14 mouse cellular contexts compared by ENCODE assay signal in the genomic region with DNA sequence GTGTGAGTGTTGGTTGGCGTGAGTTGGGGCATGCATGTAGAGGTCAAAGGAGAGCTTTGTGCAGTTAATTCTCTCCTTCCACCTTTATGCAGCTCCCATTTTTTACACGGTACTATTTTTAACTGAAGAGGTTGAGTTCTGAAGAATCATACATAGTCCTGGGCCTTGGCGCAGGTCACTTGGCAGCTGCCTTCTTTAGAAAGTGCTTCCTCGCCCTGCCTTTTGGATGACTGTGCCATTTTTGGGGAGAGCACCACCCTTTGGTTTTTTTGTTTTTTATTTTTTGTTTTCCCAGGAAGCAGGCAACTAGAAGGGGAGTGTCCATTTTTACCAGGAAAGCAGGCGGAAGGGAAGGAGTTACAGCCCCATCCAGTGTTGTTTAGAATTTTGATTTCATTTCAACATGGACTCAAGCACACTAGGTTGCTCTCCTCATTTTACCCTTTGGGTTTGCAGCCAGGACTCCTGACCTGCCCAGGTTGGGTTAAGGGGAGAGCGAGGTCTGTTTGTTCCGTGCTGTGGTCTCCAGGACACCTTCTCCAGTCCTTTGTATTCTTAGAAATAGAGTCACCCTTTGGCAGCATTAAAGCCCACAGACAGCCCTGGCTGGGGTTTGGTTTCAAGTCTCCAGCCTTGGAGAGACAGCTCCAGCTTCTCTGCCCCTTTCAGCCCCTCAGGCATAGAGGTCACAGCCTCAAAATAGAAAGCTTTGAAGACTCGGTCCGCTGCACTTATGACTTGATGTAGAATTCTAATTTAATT.
DNase-seq lines count a peak whose midpoint lies in the region; ATAC-seq and TF ChIP-seq lines count a peak whose summit lies in the region.
"Had no signal": no experiment of that assay in that cellular context is flagged by ENCODE, and none has a peak within 500 bp of the region (broad histone marks: within the 10 kb centered on the region; RNA-seq: fewer than 3 reads in every experiment).

No protein-coding gene starts in this region.

- H3K4me1 ChIP-seq in forebrain, embryonic 10.5 days, result peaks cover 57% of the 10 kb centered on the region
- peaks cover 8% of the 10 kb centered on the region for H3K4me1 ChIP-seq in forebrain, embryonic 15.5 days
- peaks cover 3% of the 10 kb centered on the region; the same call in 1 of the 2 replicates for H3K4me1 ChIP-seq in kidney, postnatal 0 days (replicated peaks; ENCODE audit: insufficient read depth, low read length)
- H3K4me1 ChIP-seq in heart, embryonic 10.5 days, result peaks cover 52% of the 10 kb centered on the region

- DNase-seq in forebrain, embryonic 10.5 days (ENCODE audit: extremely low spot score, low spot score), result no peak
- DNase-seq in kidney, postnatal 0 days (ENCODE audit: low spot score), result no peak
- no peak for DNase-seq in kidney, adult 9 months
- DNase-seq in heart, embryonic 10.5 days (ENCODE audit: low spot score), result no peak
- DNase-seq in heart, postnatal 36 days, result peak; percentile 22 to 43
- no peak for DNase-seq in urinary bladder, postnatal 14 days (ENCODE audit: low spot score)
- DNase-seq in spleen, postnatal 14 days (ENCODE audit: low spot score in 2 of 2), result no peak
- DNase-seq: cerebellum, adult 11 months; forebrain, postnatal 0 days had no signal

- intact Hi-C loops in heart, postnatal 36 days (cut with DNase I), result loop anchor here (5.0 kb wide), 1 partner anchor 310 kb away; no protein-coding TSS in a partner anchor

- no peaks in the 10 kb centered on the region for H3K9me3 ChIP-seq in forebrain, embryonic 10.5 days
- no peaks in the 10 kb centered on the region for H3K9me3 ChIP-seq in forebrain, embryonic 15.5 days
- no peaks in the 10 kb centered on the region for H3K9me3 ChIP-seq in kidney, postnatal 0 days (replicated peaks; ENCODE audit: low read length)
- no peaks in the 10 kb centered on the region for H3K9me3 ChIP-seq in heart, embryonic 10.5 days
- H3K9me3 ChIP-seq: hindbrain, embryonic 13.5 days; midbrain, embryonic 12.5 days had no signal

- H3K27me3 ChIP-seq in forebrain, embryonic 10.5 days (ENCODE audit: poor library complexity, severe bottlenecking), result no peaks in the 10 kb centered on the region
- no peaks in the 10 kb centered on the region for H3K27me3 ChIP-seq in forebrain, embryonic 15.5 days
- H3K27me3 ChIP-seq in kidney, postnatal 0 days (ENCODE audit: insufficient read depth, low read length), result no peaks in the 10 kb centered on the region
- no peaks in the 10 kb centered on the region for H3K27me3 ChIP-seq in heart, embryonic 10.5 days (ENCODE audit: insufficient read depth, poor library complexity, severe bottlenecking)
- H3K27me3 ChIP-seq: CH12.LX; hindbrain, embryonic 13.5 days; midbrain, embryonic 12.5 days had no signal

- 73% methylated on average over 9 of the region's 9 CpGs for WGBS in forebrain, embryonic 10.5 days
- 74% methylated on average over 9 of the region's 9 CpGs for WGBS in forebrain, embryonic 15.5 days
- 64% methylated on average over 9 of the region's 9 CpGs for WGBS in kidney, postnatal 0 days
- WGBS in heart, embryonic 10.5 days, result 68% methylated on average over 9 of the region's 9 CpGs

- H3K36me3 ChIP-seq in forebrain, embryonic 10.5 days (replicated peaks), result peaks cover 69% of the 10 kb centered on the region
- H3K36me3 ChIP-seq in forebrain, embryonic 15.5 days, result no peaks in the 10 kb centered on the region; the same call in 1 of the 2 replicates
- 0 out of 2 replicates have a peak, but pooled peaks cover 7% of the 10 kb centered on the region for H3K36me3 ChIP-seq in kidney, postnatal 0 days (ENCODE audit: insufficient read depth, low read length)
- peaks cover 38% of the 10 kb centered on the region for H3K36me3 ChIP-seq in heart, embryonic 10.5 days

- no peak overlapping the region for H3K4me3 ChIP-seq in forebrain, embryonic 10.5 days
- no peak overlapping the region for H3K4me3 ChIP-seq in forebrain, embryonic 15.5 days
- H3K4me3 ChIP-seq in kidney, postnatal 0 days (replicated peaks; ENCODE audit: low read depth, low read length), result no peak overlapping the region
- H3K4me3 ChIP-seq in heart, embryonic 10.5 days, result no peak overlapping the region
- H3K4me3 ChIP-seq: hindbrain, embryonic 13.5 days; midbrain, embryonic 12.5 days had no signal

- TF ChIP-seq CTCF in kidney, postnatal 0 days (IDR thresholded peaks at IDR 0.05; ENCODE audit: low read depth), result no peak

- H3K27ac ChIP-seq in forebrain, embryonic 10.5 days, result 0 out of 2 replicates have a peak overlapping the region, but pooled peaks have one; percentile 51
- no peak overlapping the region for H3K27ac ChIP-seq in forebrain, embryonic 15.5 days (replicated peaks)
- H3K27ac ChIP-seq in kidney, postnatal 0 days, result peak overlapping the region; percentile 54
- H3K27ac ChIP-seq in heart, embryonic 10.5 days, result peak overlapping the region; percentile 67; the same call in 1 of the 2 replicates
- H3K27ac ChIP-seq: hindbrain, embryonic 13.5 days; midbrain, embryonic 12.5 days had no signal

- no peak overlapping the region for H3K4me2 ChIP-seq in forebrain, embryonic 15.5 days (replicated peaks)
- H3K4me2 ChIP-seq in kidney, postnatal 0 days (ENCODE audit: low read length), result no peak overlapping the region
- H3K4me2 ChIP-seq: hindbrain, embryonic 13.5 days; midbrain, embryonic 12.5 days had no signal

- no peak for ATAC-seq in forebrain, embryonic 15.5 days (replicated peaks)
- no peak for ATAC-seq in kidney, postnatal 0 days (replicated peaks; ENCODE audit: low FRiP score, low read depth)
- ATAC-seq: forebrain, postnatal 0 days; intestine, postnatal 0 days had no signal

- no peak overlapping the region for H3K9ac ChIP-seq in forebrain, embryonic 15.5 days (replicated peaks)
- H3K9ac ChIP-seq in kidney, postnatal 0 days (ENCODE audit: low read depth, low read length), result no peak overlapping the region
- H3K9ac ChIP-seq: forebrain, postnatal 0 days; hindbrain, embryonic 13.5 days; midbrain, embryonic 12.5 days had no signal

Comparison
In these comparisons a context has a peak if more than half of its experiments do, and no peak if none do; other contexts are left out.
1. DNase-seq: peak in heart, postnatal 36 days (2 of 2); none in forebrain, embryonic 10.5 days (single experiment), kidney, postnatal 0 days (single experiment), kidney, adult 9 months (single experiment), heart, embryonic 10.5 days (single experiment), urinary bladder, postnatal 14 days (single experiment) and spleen, postnatal 14 days (0 of 2).